Mouse (Mus musculus) gonadal fat pad, adult 2 months (tissue): ENCODE data around the gene Unc5c. TPM values are rescaled to one million over a fixed set of nuclear protein-coding genes. Genes with fewer than 3 reads are reported as not detected.

ENCODE experiments used
- DNase-seq: peaks from one replicate; pipeline ENCODE4 v3.0.0-alpha.2; 2012; ENCODE audit warnings: low read depth
- polyA plus RNA-seq: library from polyadenylated mRNA; depleted of rRNA; stranded (reverse); fragments of >200 nt; gene quantifications from 2 replicates; pipeline ENCODE4 v1.2.3, GENCODE M21; 2012

Unc5c gene
- polyA plus RNA-seq, 1 experiment = 0.18 TPM

DNA sequence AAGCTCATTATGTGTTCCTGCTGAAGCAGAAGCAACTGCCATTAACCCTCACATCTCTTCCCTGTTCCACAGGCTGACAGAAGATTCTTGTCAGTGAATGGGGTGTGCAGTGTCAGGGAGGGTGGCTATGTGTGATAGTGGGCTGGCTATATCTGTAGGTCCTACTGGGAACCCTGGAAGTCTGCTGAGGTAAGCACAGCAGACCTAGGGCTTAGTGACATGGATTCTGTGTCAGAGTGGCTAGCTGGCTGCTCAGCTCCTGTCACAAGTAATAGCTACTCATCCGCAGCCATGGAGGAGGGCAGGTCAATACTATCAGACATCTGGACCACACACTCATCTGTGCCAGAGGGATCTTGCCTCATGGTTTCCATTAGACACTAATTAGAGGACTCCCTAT, 349.8 kb downstream of the Unc5c start:
- DNase-seq = no peak

DNA sequence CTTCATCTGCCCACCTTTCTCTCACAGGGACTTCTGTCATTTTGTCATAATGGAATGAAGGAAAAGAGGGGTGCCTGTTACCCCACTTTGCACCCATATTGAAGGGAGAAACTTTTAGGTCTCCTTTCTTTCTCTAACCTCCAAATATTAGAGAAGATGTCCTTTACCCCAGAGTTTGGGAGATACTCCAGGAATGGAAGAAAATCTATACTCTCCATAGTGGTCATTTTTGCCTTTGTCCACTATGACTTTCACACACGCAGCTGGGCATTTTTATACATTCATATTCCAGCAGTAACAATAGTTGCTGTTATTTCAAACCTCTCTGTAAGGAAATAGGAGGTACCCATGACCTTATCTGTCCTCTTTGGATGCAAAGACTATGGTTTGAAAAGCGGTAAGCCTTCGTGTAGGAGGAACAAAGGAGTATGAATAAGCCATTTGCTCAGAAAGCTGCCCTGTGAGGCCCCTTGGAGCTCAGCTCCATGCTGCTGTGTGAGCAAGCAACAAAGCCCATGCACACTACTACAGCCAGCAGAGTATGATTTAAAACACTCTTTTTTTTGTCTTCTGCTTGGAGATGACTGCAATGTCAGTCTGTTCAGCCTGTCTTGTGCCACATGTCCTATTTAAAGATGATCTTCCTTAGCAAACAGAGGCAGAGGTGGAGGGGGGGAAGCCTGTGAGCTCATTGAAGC, 353.7 kb downstream of the Unc5c start:
- DNase-seq = no peak

DNA sequence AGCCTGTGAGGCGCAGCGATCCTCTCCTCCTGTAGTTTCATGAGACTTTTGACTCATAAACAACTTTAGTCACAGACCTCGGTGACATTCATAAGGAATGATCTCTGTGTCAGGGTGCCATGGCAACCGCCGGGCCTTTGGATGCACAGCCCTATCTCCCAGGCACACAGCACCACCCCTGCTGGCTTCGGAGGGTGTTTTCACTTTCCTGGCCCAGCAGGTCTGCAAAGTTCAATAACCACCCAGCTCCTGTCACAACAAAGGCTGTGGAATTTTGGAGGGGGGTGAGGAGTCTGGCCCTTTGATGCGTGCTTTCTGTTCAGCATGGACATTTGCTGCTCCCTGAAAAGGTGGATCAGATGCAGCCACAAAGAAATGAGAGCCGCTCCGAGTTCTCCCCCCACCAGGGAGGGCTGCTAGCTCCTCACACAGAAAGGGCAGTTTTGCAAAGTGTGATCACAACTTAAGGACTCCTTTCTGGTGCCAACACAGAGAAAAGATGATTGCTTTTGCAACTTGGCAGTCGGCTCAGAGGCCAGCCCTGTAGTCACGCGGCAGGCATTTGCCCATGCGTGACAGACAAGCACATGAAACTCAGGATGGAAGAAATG, 354.4 kb downstream of the Unc5c start:
- DNase-seq = no peak

DNA sequence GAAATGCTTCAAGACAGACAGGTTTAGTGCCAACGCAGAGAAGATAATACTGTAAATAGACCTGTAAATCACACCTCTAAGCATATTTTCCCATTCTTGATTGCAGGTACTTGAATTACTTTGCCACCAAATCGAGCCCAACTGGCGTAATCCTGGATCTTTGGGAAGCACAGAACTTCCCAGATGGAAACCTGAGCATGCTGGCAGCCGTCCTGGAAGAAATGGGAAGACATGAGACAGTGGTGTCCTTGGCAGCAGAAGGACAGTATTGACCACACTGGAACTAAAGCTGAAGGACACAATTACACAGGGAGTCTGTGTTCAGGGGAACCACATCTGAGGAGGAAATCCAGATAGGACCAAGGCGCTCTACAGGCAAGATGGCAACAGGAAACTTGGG, 363.3 kb downstream of the Unc5c start:
- no peak for DNase-seq

DNA sequence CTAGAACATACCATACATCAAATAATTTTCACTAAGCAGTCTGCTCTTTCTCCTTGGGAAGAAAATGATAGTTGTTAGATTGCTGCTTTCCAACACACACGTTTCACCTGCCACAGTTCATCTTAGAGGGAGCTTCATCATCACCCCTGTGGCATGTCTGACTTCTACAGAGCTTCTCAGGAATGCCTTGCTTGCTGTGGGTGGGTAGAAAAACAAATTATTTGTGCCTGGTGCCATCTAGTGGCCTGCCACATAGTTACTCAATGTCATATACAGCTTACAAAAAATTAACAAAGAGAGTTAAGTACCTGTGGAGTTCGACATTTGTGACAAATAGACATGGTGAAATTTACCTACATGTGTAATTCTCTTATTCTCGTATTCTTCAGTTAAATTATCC, 366.1 kb downstream of the Unc5c start:
- no peak for DNase-seq

DNA sequence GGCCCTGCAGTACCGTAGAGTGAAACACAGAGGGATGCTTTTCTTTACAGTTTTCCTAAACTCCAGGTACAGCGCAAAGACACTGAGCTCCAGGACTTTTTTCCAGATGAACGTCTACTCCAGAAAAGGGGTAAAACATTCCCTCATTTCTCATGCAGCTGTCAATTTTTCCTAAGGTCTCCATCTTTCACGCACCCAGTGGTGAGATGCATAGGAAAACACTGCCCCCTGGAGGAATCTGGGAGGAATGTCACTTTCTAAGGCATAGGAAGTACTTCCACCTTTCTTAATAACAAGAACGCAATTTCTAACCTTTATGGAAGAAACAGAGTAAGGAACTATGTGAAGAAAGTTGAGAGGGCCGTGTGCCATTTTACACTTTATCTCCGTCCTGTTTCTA, 373.8 kb downstream of the Unc5c start:
- DNase-seq = no peak

DNA sequence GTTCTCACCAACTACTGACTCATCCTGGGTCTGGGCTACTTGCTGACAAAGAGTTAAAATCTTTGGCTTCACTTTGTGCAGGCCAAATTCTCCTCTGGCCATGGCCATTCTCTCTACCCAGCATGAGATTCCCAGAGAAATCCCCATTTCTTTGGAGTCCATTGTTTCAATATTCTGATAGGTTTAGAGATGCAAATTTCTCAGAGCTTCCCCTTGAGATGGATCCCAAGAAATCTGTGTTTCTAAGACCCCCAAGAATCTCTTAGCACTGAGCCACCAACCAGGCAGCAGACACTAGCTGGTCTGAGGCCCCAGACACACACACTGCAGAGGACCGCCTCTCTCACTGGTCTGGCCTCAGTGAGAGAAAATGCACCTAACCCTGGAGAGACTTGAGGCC, 384.2 kb downstream of the Unc5c start:
- DNase-seq = no peak

DNA sequence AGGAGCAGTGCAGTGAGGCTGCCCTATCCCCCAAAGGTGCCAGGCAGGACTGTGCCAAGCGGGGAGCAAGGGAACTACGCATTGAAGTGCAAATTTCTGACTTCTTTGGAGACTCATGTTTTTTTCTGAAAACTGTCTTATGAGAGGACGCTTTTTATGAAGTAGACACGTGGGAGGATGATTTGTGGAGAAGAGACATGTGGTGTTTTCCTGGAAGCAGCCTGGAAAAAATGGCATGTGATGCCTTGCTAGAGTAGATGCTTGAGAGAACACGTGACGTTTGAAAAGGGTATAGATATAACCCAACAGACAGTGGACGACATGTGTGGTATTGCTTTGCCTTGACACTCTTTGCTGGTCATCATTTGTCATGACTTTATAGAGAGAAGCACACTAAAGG, 385.1 kb downstream of the Unc5c start:
- no peak for DNase-seq

DNA sequence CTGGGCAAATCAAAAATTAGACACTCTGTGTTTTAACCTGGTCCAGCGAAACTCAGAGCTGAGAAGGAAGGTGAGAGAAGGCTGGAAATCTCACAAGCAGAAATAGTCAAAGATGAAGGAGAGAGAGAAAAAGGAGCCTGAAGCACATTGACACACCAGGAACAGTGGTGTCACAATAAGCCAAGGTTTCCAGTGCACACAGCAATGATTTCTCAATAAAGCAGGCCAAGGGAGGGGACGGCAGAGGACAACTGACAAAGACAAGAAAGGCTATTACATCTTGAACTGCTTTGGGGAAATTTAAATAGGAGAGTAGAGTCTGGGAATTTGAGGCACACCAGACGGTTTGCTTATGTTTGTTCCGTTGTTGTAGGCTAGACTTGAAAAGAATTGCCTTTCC, 389.3 kb downstream of the Unc5c start:
- DNase-seq = no peak

DNA sequence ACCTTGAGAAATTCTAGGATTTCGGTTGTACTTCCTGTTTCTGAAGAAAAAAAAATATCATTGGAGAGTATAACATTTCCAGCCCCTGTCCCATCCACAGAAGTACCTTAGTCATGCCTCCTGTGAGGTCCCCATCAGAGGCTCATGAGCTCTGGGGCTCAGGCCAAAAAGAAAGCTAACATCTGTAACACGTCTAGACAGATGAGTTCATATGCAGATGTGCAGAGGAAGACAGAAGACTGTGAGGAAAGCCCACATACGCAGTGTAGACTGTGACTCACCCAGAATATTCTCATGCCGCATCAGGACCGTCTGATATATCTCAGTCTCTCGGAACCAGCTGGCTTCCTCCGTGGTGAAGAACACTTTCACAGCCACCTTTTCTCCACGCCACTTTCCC, 392.1 kb downstream of the Unc5c start:
- DNase-seq = no peak

DNA sequence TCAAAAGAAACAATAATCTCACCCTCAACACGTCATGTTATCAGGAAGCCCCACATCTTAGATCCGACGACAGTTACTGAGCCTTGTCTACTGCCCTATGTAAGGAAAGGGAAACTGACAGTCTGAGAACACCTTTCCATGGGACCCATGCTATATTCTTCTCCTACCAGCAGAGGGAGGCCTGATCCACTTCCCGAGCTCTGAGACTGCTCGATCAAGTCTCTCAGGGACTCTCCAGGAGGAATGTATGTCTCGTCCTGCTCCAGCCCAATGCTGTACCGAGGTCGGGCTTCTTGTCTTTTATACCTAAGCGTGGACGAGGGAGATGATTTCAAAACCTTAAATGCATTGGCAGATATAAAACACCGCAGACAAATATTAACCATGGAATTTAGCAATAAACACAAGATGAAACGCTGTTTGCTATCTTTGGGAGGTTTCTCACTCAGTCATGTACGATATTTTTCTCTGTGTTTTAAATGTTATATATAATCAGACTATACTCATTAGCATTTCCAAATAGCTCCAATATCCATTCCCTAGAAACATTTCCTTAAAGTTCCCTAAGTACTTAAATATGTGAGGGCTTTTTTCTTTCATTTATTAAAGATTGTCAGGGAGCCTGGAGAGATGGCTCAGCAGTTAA, 397.9 kb downstream of the Unc5c start:
- DNase-seq = no peak

DNA sequence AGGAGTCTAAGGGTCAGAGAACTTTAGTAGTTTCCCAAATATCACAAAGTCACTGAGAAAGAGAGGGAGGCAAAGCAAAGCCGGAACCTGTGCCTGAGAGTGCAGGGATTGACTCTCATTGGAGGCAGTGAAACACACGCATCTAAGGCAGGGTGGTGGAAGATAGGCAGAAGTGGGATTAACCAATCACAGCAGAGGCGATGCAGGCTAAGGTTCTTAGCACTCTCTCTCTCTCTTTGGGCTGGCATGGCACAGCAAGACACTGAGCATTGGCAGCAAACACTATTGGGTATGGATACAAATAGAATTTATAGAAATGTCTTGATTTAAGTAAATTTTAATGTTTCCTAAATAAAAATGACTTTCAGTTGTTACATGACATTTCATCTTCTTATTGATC, 406.8 kb downstream of the Unc5c start:
- no peak for DNase-seq

DNA sequence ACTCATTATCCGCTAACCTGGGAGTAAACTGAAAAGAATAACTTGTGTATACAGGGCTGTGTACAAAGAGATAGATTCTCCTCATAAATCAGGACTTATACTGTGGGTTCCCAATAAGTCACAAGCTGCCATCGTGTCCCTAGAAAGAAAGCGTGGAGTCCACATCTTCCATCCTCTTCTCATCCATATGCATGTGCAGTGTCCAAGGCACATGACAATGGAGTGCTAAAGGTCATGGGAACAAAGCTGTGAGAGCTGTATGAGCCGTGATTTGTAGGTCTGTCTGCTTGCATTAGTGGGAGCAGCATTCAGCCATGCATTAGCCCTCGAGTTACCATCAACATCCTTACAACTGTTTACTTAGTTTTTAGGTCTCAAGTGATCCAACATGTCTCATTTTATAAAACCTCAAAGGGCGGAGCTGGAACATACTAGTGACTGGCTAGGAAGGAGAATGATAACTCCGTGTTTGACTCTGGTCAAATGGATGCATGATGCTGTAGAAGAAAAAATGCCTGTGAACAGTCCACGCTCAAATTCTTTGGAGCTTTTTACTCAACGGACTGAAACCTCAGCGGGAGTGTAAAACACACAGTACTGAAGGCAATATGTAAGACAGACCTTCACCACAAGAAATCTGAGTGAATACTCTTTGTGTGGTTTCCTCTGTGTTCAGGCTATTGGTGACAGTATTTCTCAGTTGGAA, 407.5 kb downstream of the Unc5c start:
- DNase-seq = no peak

DNA sequence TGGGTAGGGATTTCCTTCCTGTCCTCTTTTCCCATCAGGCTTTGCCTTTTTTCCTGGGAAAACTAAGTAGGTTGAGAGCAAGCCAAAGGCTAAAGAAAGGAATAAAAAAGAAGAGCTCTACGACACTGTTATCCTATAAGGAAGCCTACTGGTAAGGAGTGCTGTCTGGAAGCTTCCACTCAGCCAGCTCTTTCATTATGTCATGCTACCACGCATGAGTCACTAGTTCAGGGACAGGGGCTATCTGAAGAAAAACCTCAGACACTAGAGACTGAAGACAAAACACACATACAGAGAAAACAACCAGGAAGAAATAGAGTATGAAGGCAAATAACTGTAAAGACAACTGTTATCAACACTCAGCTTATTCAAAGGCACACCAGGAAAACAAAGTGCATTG, 417.5 kb downstream of the Unc5c start:
- DNase-seq = no peak

DNA sequence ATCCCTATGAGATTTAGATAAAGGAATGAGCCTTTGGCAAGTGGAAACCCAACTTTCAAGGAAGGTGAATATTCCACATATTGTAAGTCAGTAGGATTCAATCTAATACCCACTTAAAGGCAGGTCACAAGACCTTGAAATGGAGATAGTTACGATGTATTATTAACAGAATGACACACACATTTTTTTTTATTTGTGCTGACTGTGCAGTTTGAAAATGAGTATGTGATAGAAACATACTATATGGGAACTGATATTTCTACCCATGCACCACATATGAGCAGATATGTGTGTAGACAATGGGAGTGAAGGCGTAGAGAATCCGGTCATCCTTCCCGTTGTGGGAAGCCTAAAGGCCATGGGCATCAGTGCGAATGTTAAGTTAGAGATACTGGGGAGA, 419.2 kb downstream of the Unc5c start:
- no peak for DNase-seq
